Mouse (Mus musculus) WW6 (cell line): Measurements from ENCODE around the gene Synm.
A peak's percentile ranks its signal among the peaks of the same experiment; 100 is the strongest.

Experiments
- DNase-seq: peaks from one replicate; pipeline ENCODE4 v3.0.0-alpha.2; 2013; ENCODE audit warnings: low read depth, low spot score

Synm gene

DNA sequence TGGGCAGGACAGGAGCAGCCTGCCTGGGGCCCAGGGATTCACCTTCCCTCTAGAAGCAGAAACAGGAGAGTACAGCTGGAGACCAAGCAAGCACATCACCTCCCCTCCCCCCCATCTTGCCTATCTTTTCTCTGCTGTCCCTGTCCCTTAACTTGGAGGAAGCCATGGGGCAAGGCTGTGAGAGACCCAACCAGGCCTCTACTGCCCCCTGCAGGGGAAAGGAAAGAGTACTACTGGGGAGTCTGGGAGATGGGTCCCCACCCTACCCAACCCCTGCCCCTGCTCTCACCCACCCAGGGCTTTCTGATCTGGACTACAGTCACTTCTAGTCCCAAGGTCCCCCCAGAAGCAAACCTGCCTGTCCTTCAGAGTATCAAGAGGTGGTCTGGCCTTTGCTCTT, 58.7 kb downstream of the Synm start:
- DNase-seq, result peak; percentile 39

DNA sequence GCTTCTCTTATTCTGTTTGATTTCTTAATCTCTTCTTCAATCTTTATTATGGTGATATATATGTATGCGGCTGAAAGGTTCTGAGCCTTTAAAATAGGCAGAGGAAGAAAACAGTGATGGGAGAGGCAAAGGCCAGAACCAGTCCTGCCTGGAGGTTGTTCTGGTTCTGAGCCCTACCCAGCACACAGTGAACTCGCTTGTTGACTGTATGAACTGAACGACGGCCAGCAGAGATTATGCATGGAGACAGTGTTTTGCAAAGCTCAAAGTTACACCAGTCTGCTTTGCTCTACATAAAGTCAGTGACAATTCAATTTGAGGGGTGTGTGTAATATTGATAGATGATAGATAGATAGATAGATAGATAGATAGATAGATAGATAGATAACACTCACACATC, 60.2 kb downstream of the Synm start:
- DNase-seq, result no peak

DNA sequence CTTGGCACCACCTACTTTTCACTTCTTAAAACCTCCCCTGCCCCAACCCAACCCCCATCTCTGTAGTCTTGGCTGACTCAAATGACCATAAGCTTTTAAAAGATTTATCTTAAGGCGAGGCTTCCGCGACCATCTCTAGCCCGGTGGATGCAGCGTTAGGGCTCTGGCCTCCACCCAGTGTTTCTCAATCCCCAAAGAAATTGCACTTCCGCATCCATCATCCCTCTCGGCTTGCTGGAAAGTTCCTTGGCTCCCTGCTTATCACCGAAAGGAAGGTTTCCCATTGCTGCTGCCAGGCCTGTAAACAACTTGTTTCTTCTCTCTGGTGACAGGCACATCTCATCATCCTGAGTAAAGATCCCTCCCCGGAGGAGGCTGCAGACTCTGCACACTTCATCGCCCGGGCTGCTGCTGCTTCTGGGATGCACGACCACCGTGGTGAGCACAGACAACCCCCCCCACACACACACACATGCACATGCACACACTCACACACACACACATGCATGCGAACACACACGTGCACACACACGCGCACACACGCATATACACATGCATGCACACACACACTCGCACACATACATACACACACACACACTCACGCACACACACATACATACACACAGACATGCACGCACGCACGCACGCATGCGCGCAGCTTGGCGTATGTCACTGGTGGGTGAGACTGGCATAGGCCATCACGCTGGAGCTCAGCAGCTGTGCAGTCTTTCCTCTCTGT, 61.5 kb downstream of the Synm start:
- no peak for DNase-seq

DNA sequence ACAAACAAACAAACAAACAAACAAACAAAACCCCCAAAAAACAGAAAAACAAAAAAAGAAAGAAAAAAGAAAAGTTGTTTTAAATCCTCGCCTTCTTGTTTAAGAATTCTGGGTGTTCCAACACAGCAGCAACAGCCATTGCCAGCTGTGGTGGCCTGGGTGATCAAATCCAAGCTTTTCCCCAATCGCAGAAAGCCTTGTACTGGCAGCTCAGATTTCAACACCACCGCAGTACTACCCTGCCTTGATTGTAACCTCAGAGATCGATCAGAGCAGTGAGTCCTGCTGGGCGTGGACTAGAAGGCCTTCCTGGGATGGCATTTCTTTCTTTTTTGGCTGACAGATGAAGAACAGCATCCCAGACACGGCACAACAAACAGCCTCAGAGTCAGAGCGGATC, 63.6 kb downstream of the Synm start:
- DNase-seq, result no peak

DNA sequence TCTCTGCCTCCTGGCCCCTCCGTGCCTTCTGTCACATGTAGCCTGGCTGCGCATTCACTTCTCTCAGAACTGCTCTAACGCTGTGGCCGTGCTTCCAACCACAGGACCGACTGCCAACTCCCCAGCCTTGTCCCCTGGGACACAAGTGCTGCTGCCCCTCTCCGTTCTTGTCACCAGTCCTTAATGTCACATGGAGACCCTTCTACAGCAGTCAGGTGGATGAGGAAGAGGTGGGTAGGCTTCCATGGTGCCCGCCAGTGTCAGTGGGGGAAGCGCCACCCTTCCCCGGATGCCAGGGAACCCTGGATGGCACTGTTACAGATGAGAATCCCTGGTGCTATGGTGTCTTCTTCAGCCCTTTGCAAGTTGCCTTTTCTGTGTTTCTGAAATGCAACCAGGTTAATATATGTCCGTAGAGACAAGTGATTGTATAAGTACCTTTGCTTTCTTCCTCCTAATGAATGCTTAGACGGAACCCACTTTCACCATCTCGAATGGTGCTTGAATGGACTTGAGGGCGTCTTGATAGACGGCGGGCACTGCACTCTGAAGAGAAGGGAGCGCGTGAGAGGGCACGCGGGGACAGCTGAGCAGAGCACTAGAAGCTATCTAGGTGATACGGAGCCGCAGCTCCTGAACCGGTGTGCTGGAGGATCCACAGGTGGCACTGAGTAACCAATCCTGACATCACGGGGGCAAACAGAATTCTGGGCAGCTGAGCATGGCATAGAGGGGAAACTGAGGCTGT, 66.6 kb downstream of the Synm start:
- no peak for DNase-seq

DNA sequence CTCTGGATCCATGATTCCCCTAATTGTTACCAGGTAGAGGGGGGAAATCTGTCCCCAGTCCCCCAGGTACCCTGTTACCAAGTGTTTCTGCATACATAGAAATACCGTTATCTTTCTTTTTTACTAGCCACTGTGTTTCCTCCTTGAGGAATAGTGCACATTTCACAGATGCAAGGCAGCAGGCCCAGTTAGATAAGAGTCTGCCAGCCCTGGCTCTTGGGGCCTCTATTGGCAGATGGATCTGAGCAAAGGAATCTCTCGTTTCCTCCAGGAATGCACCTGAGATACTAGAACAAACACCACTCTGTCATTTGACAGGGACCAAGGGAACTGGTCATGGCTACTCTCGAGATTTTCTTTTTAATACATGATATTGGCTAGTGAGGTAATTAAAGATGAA, 67.4 kb downstream of the Synm start:
- DNase-seq, result no peak

DNA sequence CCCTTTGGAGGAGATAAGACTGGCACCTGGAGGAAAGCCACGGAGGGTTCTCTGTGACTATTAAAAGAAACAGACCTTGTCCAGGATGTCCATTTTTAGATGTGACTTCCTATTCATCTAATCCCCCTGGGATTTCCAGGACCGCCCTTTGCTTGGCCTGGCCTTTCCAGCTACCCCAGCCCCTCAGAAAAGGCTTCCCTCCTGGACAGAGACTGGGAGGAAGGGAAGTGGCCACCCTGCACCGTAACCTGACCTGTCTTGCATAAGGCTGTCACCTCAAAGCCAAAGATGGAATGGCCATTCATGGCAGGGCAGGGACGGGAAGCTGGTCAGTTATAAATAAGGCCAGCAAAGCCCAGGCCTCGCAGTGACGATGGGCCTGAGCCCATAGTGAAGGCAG, 68.5 kb downstream of the Synm start:
- DNase-seq, result no peak

DNA sequence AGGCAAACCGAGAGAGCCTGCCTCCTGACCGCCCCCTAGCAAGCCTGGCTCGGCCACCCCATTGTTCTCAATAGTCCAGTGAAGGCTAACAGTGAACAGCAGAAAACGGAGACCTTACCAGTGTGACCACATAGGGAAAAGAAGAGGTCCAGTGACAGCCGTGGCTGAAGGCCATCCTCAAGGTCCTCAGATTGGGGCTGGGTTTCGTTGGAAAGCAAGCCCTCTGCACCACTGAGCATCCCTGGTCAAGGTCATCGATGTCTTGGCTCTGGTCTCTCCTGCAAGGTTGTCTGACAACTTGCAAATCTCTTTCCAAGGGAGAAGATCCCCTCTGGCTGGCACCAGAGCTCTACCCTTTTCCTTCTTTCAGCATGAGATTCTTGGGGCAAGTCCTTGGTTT, 69.7 kb downstream of the Synm start:
- DNase-seq, result no peak

DNA sequence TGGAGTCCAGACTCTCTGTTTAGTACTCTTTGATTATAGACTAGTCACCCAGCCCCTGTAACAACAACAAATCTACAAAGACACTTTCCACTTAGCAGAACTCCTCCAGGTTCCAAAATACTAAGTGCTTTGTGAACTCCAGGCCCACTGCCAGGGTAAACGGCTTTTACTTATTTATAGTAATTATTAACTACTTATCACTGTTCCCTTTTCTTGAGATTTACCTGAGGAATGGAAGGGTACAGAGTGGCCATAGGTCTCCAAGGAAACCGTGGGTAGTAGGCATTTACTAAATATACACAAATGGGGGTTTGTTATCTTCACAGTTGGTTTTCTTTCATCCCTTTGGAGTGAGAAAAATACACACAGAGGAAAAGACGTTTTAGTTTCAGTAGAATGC, 71.3 kb downstream of the Synm start:
- no peak for DNase-seq

DNA sequence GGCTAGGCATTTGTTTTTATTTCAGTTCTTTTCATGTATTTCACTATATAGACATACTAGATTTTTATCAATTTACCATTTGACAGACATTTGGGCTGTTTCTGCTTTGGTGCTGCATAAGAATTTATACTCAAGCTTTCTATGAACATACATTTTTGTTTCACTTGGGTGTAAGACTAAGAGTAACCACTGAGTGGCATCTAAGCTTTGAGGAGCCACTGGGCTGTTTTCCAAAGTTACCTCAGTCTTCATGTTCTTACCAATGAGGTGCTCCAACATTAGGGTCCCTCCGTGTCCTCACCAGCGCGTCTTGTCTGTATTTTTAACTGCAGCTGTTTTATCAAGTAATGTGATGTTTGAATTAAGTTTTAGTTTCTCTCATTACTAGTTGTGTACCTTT, 73.0 kb downstream of the Synm start:
- no peak for DNase-seq

DNA sequence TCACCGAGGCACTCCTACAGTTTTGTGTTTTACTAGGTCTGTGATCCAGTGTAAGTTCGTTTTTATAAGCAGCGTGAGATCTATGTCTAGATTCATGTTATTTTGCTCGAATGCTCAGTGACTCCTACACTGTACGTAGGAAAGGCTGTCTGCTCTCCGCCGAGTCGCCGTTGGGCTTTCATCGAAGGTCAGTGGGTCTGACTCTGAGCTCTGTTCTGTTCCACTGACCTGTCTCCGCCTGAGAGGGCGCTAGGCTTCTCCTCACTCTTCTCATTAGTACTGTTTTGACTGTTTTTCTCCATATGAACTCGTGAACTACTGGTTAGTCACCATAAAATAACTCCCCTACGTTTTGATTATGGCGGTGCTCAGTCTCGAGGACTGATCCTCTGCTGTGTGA, 76.5 kb downstream of the Synm start:
- no peak for DNase-seq

DNA sequence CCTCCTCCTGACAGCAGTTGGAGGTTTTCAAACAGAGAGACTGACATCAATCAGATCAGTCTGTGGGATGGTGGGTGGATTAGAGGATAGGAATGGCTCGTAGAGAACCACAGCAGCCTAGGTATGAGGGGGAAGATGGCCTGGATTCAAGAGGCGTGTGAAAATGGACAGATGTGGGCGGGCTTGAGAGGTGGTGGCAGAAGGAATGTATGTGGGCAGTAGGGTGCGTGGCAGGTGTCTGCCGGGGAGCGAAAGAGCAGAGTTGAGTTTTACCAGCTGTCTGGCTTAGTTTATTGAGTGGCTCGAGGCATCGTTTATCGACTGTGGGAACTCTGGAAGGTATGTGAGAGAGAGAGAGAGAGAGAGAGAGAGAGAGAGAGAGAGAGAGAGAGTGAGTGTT, 78.5 kb downstream of the Synm start:
- DNase-seq, result no peak
